Mouse (Mus musculus): ENCODE measurements around the gene Hcn2.

GRCm38 (mm10) chr10:79765228-79765745 lies 48.9 kb downstream of the Hcn2 start:
- TF ChIP-seq CTCF (IDR thresholded peaks at IDR 0.05; ENCODE audit: low read depth, low read length) (no peak), POLR2A (IDR thresholded peaks at IDR 0.05; ENCODE audit: extremely low read depth, insufficient read depth, low read length) (no peak)

Measured in liver, adult 2 months (tissue).